Mouse (Mus musculus): ENCODE results near the gene Dctn2.

- no peak for TF ChIP-seq TAL1 (conservative IDR thresholded peaks at IDR 0.05; ENCODE audit: low read depth, low read length)
- no peak for TF ChIP-seq CTCF (IDR thresholded peaks at IDR 0.05; ENCODE audit: low read depth, low read length)
- no peak for TF ChIP-seq GATA1 (IDR thresholded peaks at IDR 0.05; ENCODE audit: borderline replicate concordance, low read length)
- no peak for TF ChIP-seq POLR2AphosphoS5 (IDR thresholded peaks at IDR 0.05; ENCODE audit: insufficient replicate concordance, low read depth, low read length)
These were observed 39.0 kb upstream of the Dctn2 start for GRCm38 (mm10) chr10:127227163-127227562.

Data from G1E (cell line).